Mouse (Mus musculus): ENCODE data around the gene Olfr350. TPM values are rescaled to one million over a fixed set of nuclear protein-coding genes. Genes with fewer than 3 reads are reported as not detected.

Olfr350 gene
- polyA plus RNA-seq (2012; ENCODE audit: insufficient read depth, insufficient read length, missing spikeins), result not detected in 2 replicates

DNA sequence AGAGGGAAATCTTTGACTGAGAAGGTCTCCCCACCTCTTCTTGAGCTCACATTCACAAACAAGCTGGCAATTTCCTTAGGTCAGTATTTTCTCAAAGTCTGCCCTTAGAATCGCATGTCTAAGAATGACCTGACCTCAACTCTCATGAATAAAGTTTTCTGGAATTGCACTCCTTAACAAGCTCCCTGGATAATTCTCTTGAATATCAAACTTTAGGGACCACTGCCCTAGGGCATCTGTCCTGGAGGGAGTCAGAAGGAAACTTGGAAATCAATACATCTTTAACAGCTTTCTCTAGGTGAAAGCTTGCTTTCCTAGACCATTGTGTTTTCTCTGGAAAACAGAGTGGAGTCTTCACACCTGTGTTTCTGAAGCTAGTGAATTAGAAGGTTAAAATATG lies at the start of gene Olfr350:
TSS of gene Olfr350 (plus strand) at position 301 of the 400 bp plus-strand sequence.
- no peak within 1 kb of the TSS for H3K27ac ChIP-seq (replicated peaks; ENCODE audit: low read depth, low read length)
- H3K4me1 ChIP-seq (ENCODE audit: control insufficient read depth, insufficient read depth, insufficient read length, low read length), result no peaks in the 10 kb centered on the region
- no peak within 1 kb of the TSS for H3K4me3 ChIP-seq (ENCODE audit: insufficient read depth, low read depth, low read length)

DNA sequence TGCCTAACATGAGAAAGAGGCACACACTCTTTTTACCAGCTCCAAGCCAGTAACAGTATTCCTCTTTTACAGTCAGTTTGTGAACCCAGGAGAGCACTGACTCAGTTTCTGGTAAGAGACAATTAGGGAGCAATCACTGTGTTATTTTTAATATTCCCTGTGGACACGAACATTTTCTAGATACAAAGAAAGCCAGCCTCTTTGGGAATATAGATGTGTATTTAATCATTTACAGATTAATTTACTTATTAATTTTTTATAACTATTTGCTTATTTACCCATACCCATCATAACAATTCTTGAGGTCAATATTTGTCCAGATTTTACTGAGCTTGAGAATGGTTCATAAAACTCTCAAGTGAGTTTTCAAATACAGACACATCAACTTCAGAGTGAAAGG lies 29.2 kb upstream of the Olfr350 start, which contains the start of gene Olfr3:
TSS of gene Olfr3 (minus strand) at position 101 of the 400 bp plus-strand sequence.
- Histone ChIP-seq H3K27ac (replicated peaks; ENCODE audit: low read depth, low read length) (no peak within 1 kb of the TSS), H3K4me3 (ENCODE audit: insufficient read depth, low read depth, low read length) (no peak within 1 kb of the TSS), H3K4me1 (ENCODE audit: control insufficient read depth, insufficient read depth, insufficient read length, low read length) (no peaks in the 10 kb centered on the region)

DNA sequence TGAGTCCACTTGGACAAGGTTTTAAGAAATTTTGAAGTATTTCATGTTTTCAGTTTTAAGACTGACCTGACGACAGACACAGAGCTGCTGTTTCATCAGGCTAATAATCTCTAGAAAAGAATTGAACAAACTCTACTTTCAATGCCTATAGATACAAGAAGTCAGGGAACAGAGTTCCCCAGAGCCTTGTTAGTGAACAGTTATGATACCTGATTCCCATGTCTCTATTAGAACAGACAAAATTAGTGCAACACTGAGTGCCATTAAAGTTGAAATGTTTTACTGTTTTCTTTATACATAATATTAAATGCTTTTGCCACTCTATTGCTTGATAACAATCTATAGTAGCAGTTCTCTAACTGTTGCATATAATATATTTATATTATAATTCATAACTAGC lies 16.4 kb downstream of the Olfr350 start, which contains the start of gene Olfr351:
TSS of gene Olfr351 (minus strand) at position 101 of the 400 bp plus-strand sequence.
- H3K27ac ChIP-seq (replicated peaks; ENCODE audit: low read depth, low read length), result no peak within 1 kb of the TSS
- no peaks in the 10 kb centered on the region for H3K4me1 ChIP-seq (ENCODE audit: control insufficient read depth, insufficient read depth, insufficient read length, low read length)
- H3K4me3 ChIP-seq (ENCODE audit: insufficient read depth, low read depth, low read length), result no peak within 1 kb of the TSS

DNA sequence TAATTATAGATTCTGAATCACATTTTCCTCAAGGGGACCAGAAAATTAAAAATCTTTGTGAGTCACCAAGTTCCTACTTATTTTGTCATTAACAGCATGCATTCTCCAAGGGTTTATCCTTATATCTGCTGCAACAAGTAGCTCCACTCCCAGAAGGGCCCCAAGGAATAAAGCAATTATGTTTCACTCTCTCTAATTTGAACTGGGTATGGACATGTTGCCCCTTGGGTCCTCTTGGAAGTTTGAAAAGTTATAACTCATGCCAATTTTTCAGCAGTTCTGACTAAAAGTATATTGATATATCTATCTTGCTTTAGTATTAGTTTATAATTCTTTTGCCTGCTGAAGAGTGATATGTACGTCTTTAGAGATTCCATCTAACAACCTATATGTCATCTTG lies 22.1 kb downstream of the Olfr350 start, which contains the start of gene Olfr352:
TSS of gene Olfr352 (plus strand) at position 301 of the 400 bp plus-strand sequence.
- no peaks in the 10 kb centered on the region for H3K4me1 ChIP-seq (ENCODE audit: control insufficient read depth, insufficient read depth, insufficient read length, low read length)
- H3K4me3 ChIP-seq (ENCODE audit: insufficient read depth, low read depth, low read length), result no peak within 1 kb of the TSS
- no peak within 1 kb of the TSS for H3K27ac ChIP-seq (replicated peaks; ENCODE audit: low read depth, low read length)

DNA sequence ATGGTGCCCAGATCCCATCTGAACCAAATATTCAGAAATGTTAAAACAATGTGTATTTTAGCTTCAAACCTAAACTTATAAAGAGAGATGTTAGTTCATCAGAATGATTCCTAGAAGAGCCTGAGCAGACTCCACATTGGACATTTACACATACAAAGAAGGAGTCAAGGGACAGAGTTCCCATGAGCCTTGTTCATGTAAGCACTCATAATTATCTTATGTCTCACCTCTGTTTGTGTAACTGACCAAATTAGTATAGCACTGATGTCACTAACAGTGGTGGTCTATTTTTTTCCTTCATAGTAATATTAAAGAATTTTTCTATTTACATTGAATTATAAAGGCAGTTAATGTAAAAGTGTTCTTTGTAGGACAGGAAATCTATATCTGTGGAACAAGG lies 46.7 kb downstream of the Olfr350 start, which contains the start of gene Olfr353:
TSS of gene Olfr353 (minus strand) at position 101 of the 400 bp plus-strand sequence.
- Histone ChIP-seq H3K27ac (replicated peaks; ENCODE audit: low read depth, low read length) (no peak within 1 kb of the TSS), H3K4me3 (ENCODE audit: insufficient read depth, low read depth, low read length) (no peak within 1 kb of the TSS), H3K4me1 (ENCODE audit: control insufficient read depth, insufficient read depth, insufficient read length, low read length) (no peaks in the 10 kb centered on the region)

DNA sequence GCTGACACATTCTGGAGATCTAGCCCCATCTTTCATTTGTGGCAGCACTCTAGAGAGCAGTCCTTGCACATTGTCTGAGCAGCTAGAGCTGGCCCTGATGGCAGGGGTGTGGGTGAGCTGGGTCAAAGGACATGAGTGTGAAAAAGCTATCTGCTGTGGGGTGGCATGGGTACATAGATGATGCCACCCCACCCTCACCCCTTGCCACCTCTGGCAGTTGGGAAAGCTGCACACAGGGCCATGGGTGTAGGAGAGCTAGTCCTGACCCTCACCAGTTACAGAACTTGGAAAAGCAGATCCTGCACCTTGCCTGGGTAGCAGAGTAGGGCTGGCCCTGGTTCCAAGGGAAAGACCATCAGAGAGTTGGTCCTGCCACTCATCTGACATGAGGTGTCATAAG lies 51.0 kb downstream of the Olfr350 start:
- Histone ChIP-seq H3K4me1 (ENCODE audit: control insufficient read depth, insufficient read depth, insufficient read length, low read length) (no peaks in the 10 kb centered on the region), H3K4me3 (ENCODE audit: insufficient read depth, low read depth, low read length) (no peak overlapping the region)

More for the DNA sequence above, 51.0 kb downstream of the Olfr350 start:
- H3K27ac ChIP-seq (replicated peaks; ENCODE audit: low read depth, low read length), result no peak overlapping the region

Other genes with a start within 250 kb of the Olfr350 start
- gene Olfr345, start 206.3 kb upstream of the Olfr350 start, polyA plus RNA-seq (2012; ENCODE audit: insufficient read depth, insufficient read length, missing spikeins), result not detected in 2 replicates
- not detected in 2 replicates for gene Olfr346, start 160.5 kb upstream of the Olfr350 start, polyA plus RNA-seq (2012; ENCODE audit: insufficient read depth, insufficient read length, missing spikeins)
- not detected in 2 replicates for gene Olfr347, start 114.4 kb upstream of the Olfr350 start, polyA plus RNA-seq (2012; ENCODE audit: insufficient read depth, insufficient read length, missing spikeins)
- not detected in 2 replicates for gene Olfr348, start 62.0 kb upstream of the Olfr350 start, polyA plus RNA-seq (2012; ENCODE audit: insufficient read depth, insufficient read length, missing spikeins)
- gene Olfr50, start 55.8 kb upstream of the Olfr350 start, polyA plus RNA-seq (2012; ENCODE audit: insufficient read depth, insufficient read length, missing spikeins), result not detected in 2 replicates
- gene Olfr3, start 29.3 kb upstream of the Olfr350 start, polyA plus RNA-seq (2012; ENCODE audit: insufficient read depth, insufficient read length, missing spikeins), result not detected in 2 replicates
- gene Olfr351, start 16.4 kb downstream of the Olfr350 start, polyA plus RNA-seq (2012; ENCODE audit: insufficient read depth, insufficient read length, missing spikeins), result not detected in 2 replicates
- gene Olfr352, start 22.1 kb downstream of the Olfr350 start, polyA plus RNA-seq (2012; ENCODE audit: insufficient read depth, insufficient read length, missing spikeins), result not detected in 2 replicates
- gene Olfr353, start 46.6 kb downstream of the Olfr350 start, polyA plus RNA-seq (2012; ENCODE audit: insufficient read depth, insufficient read length, missing spikeins), result not detected in 2 replicates
- not detected in 2 replicates for gene Olfr354, start 59.4 kb downstream of the Olfr350 start, polyA plus RNA-seq (2012; ENCODE audit: insufficient read depth, insufficient read length, missing spikeins)
- not detected in 2 replicates for gene Olfr355, start 82.6 kb downstream of the Olfr350 start, polyA plus RNA-seq (2012; ENCODE audit: insufficient read depth, insufficient read length, missing spikeins)
- gene Olfr356, start 90.8 kb downstream of the Olfr350 start, polyA plus RNA-seq (2012; ENCODE audit: insufficient read depth, insufficient read length, missing spikeins), result not detected in 2 replicates
- gene Olfr357, start 147.5 kb downstream of the Olfr350 start, polyA plus RNA-seq (2012; ENCODE audit: insufficient read depth, insufficient read length, missing spikeins), result not detected in 2 replicates
- not detected in 2 replicates for gene Olfr358, start 163.0 kb downstream of the Olfr350 start, polyA plus RNA-seq (2012; ENCODE audit: insufficient read depth, insufficient read length, missing spikeins)
- not detected in 2 replicates for gene Olfr360, start 219.4 kb downstream of the Olfr350 start, polyA plus RNA-seq (2012; ENCODE audit: insufficient read depth, insufficient read length, missing spikeins)
- gene Olfr361, start 243.0 kb downstream of the Olfr350 start, polyA plus RNA-seq (2012; ENCODE audit: insufficient read depth, insufficient read length, missing spikeins), result not detected in 2 replicates